Mouse (Mus musculus) kidney, adult 18-20 months (tissue): ENCODE data around the gene Nav2.

Experiments
- DNase-seq: peaks from one replicate; pipeline ENCODE4 v3.0.0; 2021

The Nav2 gene

DNA sequence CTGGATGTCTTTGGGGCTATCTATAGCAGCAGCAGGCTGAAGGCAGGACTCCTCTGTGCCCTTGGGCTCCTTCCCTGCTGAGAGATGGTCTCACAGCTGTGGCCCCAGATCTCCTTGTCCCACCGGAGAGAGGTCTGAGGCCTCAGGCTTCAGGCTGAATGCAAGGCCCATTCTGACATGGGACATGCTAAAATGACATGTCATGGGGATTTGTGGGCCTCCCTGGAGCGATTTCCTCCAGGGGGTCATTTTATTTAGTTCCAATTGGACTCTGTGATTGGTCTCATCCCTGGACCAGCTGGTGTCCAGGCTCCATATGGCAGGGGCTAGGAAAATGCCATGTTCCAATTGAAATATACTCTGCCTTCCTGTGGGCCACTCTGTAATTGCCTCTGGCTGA lies 197.0 kb downstream of the Nav2 start:
- DNase-seq: no peak

GRCm38 (mm10) chr7:49108076-49108475 lies 199.6 kb downstream of the Nav2 start:
- DNase-seq: no peak

DNA sequence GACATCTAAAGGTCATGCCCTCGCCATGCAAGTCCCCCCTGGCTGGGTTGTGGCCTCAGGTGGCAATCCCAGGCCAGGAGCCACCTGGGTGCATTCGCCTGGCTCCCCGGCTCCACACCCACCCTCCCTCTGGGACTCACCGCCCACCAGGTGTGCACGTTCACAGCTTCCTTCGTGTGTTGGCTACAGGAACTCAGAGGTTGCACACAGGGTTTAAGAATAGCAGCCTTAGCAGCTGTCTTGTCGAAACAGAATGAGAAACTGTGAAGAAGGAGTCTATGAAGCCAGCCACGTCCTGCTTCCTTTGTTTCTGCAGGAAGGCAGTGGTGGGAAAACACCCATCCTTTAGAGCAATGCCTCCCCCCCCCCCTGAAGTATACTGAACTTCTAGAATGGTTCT lies 210.5 kb downstream of the Nav2 start:
- DNase-seq: no peak

DNA sequence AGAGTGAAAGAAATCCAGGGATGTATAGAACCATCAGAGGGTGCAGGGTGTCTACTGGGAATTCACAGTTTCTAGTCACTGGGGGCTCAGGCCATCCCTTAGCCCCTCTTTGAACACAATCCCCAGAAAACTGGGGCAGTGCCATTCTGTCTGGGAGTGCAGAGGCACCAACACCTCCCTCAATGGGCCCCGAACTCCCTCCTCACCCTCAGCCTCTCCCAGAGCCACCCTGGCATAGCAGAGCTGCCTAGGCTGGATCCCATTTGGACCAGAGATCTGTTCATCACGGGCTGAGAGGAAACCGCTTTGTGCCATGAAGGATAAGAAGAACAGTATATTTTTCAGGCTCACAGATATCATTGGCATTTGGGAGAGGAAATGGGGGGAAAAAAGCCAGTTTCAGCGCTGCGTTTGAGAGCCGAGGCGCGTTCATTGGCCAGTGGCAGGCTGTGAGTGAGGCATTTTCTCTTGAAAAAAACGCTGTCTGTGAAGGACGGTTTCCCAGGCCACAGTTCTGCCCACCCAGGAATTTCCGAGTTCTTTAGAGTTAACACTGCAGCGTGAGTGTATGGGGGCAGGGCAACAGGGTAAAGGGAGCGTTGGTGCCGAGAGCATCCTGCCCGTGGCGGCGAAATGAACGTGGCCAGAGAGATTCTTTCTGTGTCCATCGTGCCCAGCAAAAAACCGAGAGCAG lies 211.4 kb downstream of the Nav2 start:
- DNase-seq: no peak

- no peak for DNase-seq
Observed at GRCm38 (mm10) chr7:49120488-49120864, 212.0 kb downstream of the Nav2 start.

GRCm38 (mm10) chr7:49120935-49121691 lies 212.6 kb downstream of the Nav2 start:
- DNase-seq: peak; percentile 86

GRCm38 (mm10) chr7:49122498-49122897 lies 214.0 kb downstream of the Nav2 start:
- DNase-seq: no peak

DNA sequence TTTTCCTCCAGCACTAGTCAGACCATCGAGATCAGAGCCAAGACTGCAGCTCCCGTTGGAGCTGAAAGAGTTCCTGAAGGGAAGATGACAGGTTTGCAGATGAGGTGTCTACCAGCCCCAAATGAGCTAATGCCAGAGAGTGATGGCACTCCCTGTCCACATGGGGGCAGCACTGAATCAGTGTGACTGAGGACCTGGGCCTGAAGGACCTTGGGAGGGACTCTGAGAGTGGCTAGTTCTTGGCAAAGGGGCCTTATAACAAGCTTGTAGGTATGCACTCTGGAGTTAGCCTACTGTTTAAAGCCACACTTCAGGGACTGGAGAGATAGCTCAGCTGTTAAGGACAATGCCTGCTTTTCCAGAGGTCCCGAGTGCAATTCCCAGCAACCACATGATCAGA lies 217.0 kb downstream of the Nav2 start:
- DNase-seq: peak; percentile 33

DNA sequence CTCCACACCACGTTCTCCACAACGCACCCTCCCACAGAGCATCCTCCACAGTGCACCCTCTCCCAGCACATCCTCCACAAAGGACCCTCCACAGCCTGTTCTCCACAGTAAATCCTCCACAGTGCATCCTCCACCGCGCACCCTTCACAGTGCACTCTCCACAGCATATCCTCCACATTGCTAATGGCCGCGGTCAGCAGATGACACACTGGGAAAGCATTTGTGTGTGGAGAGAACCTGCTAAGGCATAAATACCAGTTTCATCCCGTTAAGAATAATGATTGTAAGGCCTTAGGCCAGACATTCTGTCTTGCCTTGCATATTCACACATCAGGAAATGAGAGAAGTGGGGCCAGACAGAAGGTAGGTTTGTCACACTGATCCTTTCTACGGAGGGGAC lies 219.7 kb downstream of the Nav2 start:
- DNase-seq: no peak

- peak; percentile 77 for DNase-seq
Observed at GRCm38 (mm10) chr7:49132851-49133351, 224.4 kb downstream of the Nav2 start.

GRCm38 (mm10) chr7:49134396-49134795 lies 225.9 kb downstream of the Nav2 start:
- no peak for DNase-seq

GRCm38 (mm10) chr7:49139762-49140161 lies 231.2 kb downstream of the Nav2 start:
- DNase-seq: no peak

DNA sequence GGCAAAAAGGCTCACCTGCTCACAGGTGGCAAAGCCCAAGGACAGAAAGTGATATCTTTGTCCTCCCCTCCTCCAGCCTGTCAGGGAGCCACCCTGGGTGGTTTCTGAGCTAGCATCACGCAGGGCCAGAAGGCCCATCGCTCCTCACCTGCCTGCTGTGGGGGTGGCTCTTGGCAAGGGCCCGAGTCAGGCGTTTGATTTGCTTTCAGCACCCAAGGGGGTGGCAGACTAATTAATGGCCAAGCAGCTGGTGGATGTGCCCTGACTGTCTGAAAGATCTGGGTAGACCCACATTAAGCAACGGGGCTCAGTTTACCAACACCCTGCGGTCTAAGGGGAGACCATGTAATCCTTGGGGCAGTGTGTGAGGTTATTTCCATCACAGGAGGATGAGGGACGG lies 235.4 kb downstream of the Nav2 start:
- DNase-seq: no peak

- DNase-seq: peak; percentile 14
Observed at GRCm38 (mm10) chr7:49145749-49146670, 237.5 kb downstream of the Nav2 start.

DNA sequence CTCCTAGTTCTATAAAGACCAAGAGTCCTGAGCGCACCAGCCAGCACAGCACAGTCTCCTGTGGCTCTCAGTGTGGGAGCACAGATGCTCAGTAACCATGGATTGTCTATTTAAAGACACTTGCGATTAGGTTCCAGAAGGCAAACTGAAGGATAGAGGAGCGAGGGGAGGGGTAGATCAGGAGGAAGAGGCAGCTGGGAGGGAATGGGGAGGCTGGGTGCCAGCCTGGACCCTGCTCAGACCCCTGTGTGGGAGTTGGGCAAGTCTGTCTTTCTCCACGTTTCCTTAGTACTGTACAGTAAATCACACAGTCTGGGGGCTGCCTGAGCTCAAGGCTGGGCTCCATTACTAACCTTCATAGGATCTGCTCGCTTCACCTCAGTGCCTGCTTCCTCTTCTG lies 243.8 kb downstream of the Nav2 start:
- no peak for DNase-seq

DNA sequence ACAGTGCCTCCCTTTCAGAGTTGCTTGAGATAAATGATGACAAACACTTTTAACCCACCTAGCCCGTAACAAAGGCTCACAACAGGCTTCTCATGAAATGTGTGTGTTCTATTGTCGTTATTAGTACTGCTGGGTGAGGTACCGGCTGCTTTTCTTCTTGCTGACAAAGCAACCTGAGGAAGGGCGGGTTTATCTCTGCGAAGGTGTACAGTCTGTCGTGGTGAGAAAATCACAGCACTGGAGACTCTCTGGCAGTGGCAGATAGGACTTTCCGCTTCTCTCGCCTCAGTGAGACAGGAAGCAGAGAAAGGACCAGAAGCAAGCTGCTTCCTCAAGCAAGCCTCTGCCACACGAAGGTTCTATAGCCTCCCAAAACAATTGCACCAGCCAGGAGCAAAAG lies 244.2 kb downstream of the Nav2 start:
- no peak for DNase-seq

DNA sequence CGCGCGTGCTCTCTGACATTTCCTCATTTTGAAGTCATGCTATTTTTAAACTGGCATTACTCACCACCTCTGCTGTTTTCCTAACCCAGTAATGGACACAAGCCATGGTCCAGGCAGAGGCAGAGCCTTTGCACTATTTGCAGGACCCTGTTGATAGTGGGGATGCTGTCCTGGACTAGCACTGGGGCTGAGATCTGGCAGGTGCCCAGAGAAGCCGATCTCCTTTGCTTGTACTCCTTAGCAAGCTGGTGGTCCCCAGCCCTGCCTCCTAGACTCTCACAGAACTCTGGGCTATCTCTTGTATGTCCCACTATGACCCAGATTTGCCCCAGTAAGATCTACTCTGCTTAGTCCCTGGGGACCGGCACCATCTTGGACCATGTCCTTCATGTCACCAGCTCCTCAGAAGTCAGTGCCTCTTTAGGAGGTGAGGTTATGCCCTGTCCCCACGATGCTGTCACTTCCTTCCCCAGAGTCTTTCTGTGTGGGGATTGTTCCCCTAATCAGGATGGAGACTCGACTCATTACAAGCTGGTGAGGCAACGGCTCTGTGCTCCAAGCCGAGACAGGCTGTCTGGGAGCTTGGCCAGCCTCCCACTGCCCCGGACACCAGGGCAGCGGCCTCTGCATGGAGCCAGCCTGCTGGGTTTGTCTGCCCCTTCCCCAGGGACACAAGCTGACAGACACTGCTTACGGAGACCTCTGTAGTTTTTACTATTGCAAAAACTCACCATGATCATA lies 250.3 kb downstream of the Nav2 start:
- DNase-seq: no peak

DNA sequence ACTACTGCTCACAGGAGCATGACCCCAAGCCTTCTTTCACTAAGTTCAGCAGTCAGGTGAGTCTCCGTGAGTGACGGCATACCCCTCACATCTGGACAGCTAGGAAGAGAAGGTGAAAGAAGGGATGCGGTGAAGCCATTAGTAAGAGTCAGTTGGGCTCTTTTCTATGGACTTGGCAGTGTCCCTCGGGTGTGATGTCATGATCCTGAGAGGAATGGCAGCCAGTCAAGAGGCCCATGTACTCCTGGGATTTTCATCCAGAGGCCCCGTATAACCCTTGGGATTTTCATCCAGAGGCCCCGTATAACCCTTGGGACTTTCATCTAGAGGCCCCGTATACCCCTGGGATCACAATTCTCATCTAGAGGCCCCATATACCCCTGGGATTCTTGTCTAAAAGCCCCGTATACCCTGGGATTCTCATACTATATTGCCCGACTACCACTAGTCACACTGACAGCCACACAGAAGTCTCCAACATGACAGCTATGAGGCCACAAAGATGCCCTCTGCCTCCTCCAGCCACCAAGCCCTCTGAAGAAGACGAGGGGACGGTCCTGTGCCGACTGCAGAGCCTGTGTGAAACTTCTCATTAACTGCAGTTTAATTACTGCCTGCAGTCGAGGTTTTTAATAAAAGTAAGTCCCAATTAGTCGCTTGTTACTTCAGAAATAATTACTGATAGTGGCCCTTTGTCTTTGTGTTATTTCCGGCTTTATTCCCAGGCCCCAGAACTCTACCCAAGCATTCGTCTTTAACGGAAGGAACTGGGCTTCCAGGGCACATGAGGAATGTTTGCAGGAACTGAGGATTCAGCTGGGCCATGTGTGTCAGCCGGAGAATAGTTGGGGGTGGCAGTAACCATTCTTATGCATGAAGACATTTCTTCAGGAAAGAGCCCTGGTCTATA lies 251.4 kb downstream of the Nav2 start:
- DNase-seq: no peak

- DNase-seq: no peak
Observed at GRCm38 (mm10) chr7:49162079-49162478, 253.6 kb downstream of the Nav2 start.

- DNase-seq: no peak
Observed at GRCm38 (mm10) chr7:49163789-49164188, 255.3 kb downstream of the Nav2 start.

GRCm38 (mm10) chr7:49164868-49165267 lies 256.4 kb downstream of the Nav2 start:
- no peak for DNase-seq
